In genomic region chr7:44863210-44863609, GRCm38 (mm10) we compare ENCODE assay signal across 23 mouse cellular contexts. TPM values are rescaled to one million over a fixed set of nuclear protein-coding genes. Genes with fewer than 3 reads are reported as not detected.
DNase-seq lines count a peak whose midpoint lies in the region; ATAC-seq and TF ChIP-seq lines count a peak whose summit lies in the region.
"Had no signal": no experiment of that assay in that cellular context is flagged by ENCODE, and none has a peak within 500 bp of the region (broad histone marks: within the 10 kb centered on the region; RNA-seq: fewer than 3 reads in every experiment).

No protein-coding gene starts in this region.

- peaks cover 92% of the 10 kb centered on the region for H3K4me1 ChIP-seq in E14TG2a.4 (replicated peaks; ENCODE audit: low read depth, low read length)
- peaks cover 47% of the 10 kb centered on the region for H3K4me1 ChIP-seq in embryonic facial prominence, embryonic 13.5 days

- intact Hi-C loops in heart, postnatal 36 days (cut with DNase I): no loop called here

- 88% methylated on average over 14 of the region's 14 CpGs for WGBS in embryonic facial prominence, embryonic 13.5 days

- 0 out of 2 replicates have a peak overlapping the region, but pooled peaks have one; percentile 11 for H3K27ac ChIP-seq in embryonic facial prominence, embryonic 13.5 days
- H3K27ac ChIP-seq: embryonic facial prominence, embryonic 15.5 days; hindbrain, embryonic 13.5 days; kidney, postnatal 0 days; limb, embryonic 12.5 days; liver, embryonic 14.5 days; lung, embryonic 15.5 days had no signal

- no peak overlapping the region for H3K9ac ChIP-seq in embryonic facial prominence, embryonic 13.5 days
- H3K9ac ChIP-seq: embryonic facial prominence, embryonic 15.5 days; hindbrain, embryonic 13.5 days; limb, embryonic 12.5 days; liver, embryonic 14.5 days; lung, embryonic 15.5 days had no signal

- H3K4me2 ChIP-seq in embryonic facial prominence, embryonic 13.5 days: no peak overlapping the region
- H3K4me2 ChIP-seq: embryonic facial prominence, embryonic 15.5 days; hindbrain, embryonic 13.5 days; limb, embryonic 12.5 days; lung, embryonic 15.5 days had no signal

- no peak for ATAC-seq in embryonic facial prominence, embryonic 13.5 days (ENCODE audit: insufficient number of reproducible peaks, insufficient read depth, low FRiP score, low TSS enrichment, low read depth)
- ATAC-seq: activated CD4-positive, CD25-positive, alpha-beta regulatory T cell, adult 4 months; inflammation-experienced regulatory T-cells, adult 6 months had no signal

- H3K9me3 ChIP-seq in E14TG2a.4 (ENCODE audit: low read length): no peaks in the 10 kb centered on the region
- H3K9me3 ChIP-seq in embryonic facial prominence, embryonic 13.5 days: no peaks in the 10 kb centered on the region
- H3K9me3 ChIP-seq: embryonic facial prominence, embryonic 15.5 days; hindbrain, embryonic 13.5 days; limb, embryonic 12.5 days; lung, embryonic 15.5 days had no signal

- H3K4me3 ChIP-seq in E14TG2a.4 (replicated peaks; ENCODE audit: low read length): peak overlapping the region; percentile 45
- no peak overlapping the region for H3K4me3 ChIP-seq in embryonic facial prominence, embryonic 13.5 days
- H3K4me3 ChIP-seq: embryonic facial prominence, embryonic 15.5 days; hindbrain, embryonic 13.5 days; limb, embryonic 12.5 days; lung, embryonic 15.5 days had no signal

- peak; percentile 32 for DNase-seq in cerebellum, adult 8-10 months
- DNase-seq in cerebellum, adult 9-10 months: no peak
- DNase-seq in heart, postnatal 4 days: peak; percentile 7
- DNase-seq in heart, postnatal 36 days: no peak
- no peak for DNase-seq in neural tube, embryonic 10.5 days (ENCODE audit: extremely low spot score, low spot score)
- DNase-seq in T-cell, adult 2 months (ENCODE audit: low spot score): no peak
- DNase-seq: adrenal gland, postnatal 36 days; cerebellum, postnatal 25 days; embryo, embryonic 11 days; kidney, adult 18-20 months; lung, postnatal 4 days; thymus, adult 18-20 months; thymus, postnatal 4 days had no signal

- no peak for TF ChIP-seq CTCF in E14TG2a.4 (conservative IDR thresholded peaks at IDR 0.05; ENCODE audit: low read length)

- peaks cover 68% of the 10 kb centered on the region for H3K36me3 ChIP-seq in E14TG2a.4 (ENCODE audit: insufficient read depth, low read length)
- H3K36me3 ChIP-seq in embryonic facial prominence, embryonic 13.5 days: peaks cover 59% of the 10 kb centered on the region

- no peaks in the 10 kb centered on the region for H3K27me3 ChIP-seq in E14TG2a.4 (ENCODE audit: insufficient read depth, low read length)
- H3K27me3 ChIP-seq in embryonic facial prominence, embryonic 13.5 days: no peaks in the 10 kb centered on the region
- H3K27me3 ChIP-seq: embryonic facial prominence, embryonic 15.5 days; hindbrain, embryonic 13.5 days; limb, embryonic 12.5 days; lung, embryonic 15.5 days had no signal

RNA-seq across cellular contexts. Expression of gene Pnkp, which starts 6.3 kb away (rescaled TPM):
- total RNA-seq in heart, postnatal 4 days (2021): 10 to 100 TPM; 19.6 to 19.9 TPM
- 10 to 100 TPM; 18.6 to 21.1 TPM for total RNA-seq in heart, postnatal 36 days (2021)
- polyA plus RNA-seq in embryonic facial prominence, embryonic 13.5 days (2015; fragmentation: Nextera tagmentation; extraction: Ambion mirVana): 30.0 and 30.7 TPM in 2 replicates

RNA-seq across cellular contexts. Expression of gene Ptov1, which starts 6.4 kb away (rescaled TPM):
- total RNA-seq in heart, postnatal 4 days (2021): 100 to 1,000 TPM; 237 to 248 TPM
- total RNA-seq in heart, postnatal 36 days (2021): 100 to 1,000 TPM; 158 to 183 TPM
- polyA plus RNA-seq in embryonic facial prominence, embryonic 13.5 days (2015; fragmentation: Nextera tagmentation; extraction: Ambion mirVana): 469 and 526 TPM in 2 replicates

RNA-seq across cellular contexts. Expression of gene Tbc1d17, which starts 14.3 kb away (rescaled TPM):
- total RNA-seq in heart, postnatal 4 days (2021): 10 to 100 TPM; 33.0 to 38.0 TPM
- total RNA-seq in heart, postnatal 36 days (2021): 10 to 100 TPM; 58.1 to 59.1 TPM
- polyA plus RNA-seq in embryonic facial prominence, embryonic 13.5 days (2015; fragmentation: Nextera tagmentation; extraction: Ambion mirVana): 83.1 and 91.0 TPM in 2 replicates

RNA-seq across cellular contexts. Expression of gene Akt1s1, which starts 14.4 kb away (rescaled TPM):
- total RNA-seq in heart, postnatal 4 days (2021): 10 to 100 TPM; 70.6 to 82.6 TPM
- 10 to 100 TPM; 73.6 to 75.4 TPM for total RNA-seq in heart, postnatal 36 days (2021)
- polyA plus RNA-seq in embryonic facial prominence, embryonic 13.5 days (2015; fragmentation: Nextera tagmentation; extraction: Ambion mirVana): 104 and 110 TPM in 2 replicates

RNA-seq across cellular contexts. Expression of gene Med25, which starts 29.3 kb away (rescaled TPM):
- total RNA-seq in heart, postnatal 4 days (2021): 10 to 100 TPM; 74.6 to 76.3 TPM
- 10 to 100 TPM; 76.9 to 81.1 TPM for total RNA-seq in heart, postnatal 36 days (2021)
- 107 and 111 TPM in 2 replicates for polyA plus RNA-seq in embryonic facial prominence, embryonic 13.5 days (2015; fragmentation: Nextera tagmentation; extraction: Ambion mirVana)

Comparison
In these comparisons a context has a peak if more than half of its experiments do, and no peak if none do; other contexts are left out.
1. DNase-seq: peak in cerebellum, adult 8-10 months (single experiment) and heart, postnatal 4 days (single experiment); none in cerebellum, adult 9-10 months (single experiment), heart, postnatal 36 days (0 of 2), neural tube, embryonic 10.5 days (single experiment) and T-cell, adult 2 months (single experiment).